Mouse (Mus musculus) myocyte (in vitro differentiated cells): ENCODE results near the gene Gm3435. TPM values are rescaled to one million over a fixed set of nuclear protein-coding genes. Genes with fewer than 3 reads are reported as not detected.
"Not testable (repeated sequence)": the region's sequence is repeated elsewhere in the genome, so short reads cannot be mapped to it uniquely, and the experiment has no call there.

Experiments used
- H3K27me3 ChIP-seq: one replicate; pipeline ENCODE4 v1.6.1; 2011; ENCODE audit not compliant: control insufficient read depth, insufficient read depth, insufficient read length
- H3K36me3 ChIP-seq: one replicate; pipeline ENCODE4 v1.6.1; 2011; ENCODE audit not compliant: control insufficient read depth, insufficient read depth
- H3K4me2 ChIP-seq: one replicate; pipeline ENCODE4 v1.6.1; 2011; ENCODE audit warnings: low read depth, control low read depth
- H3K4me3 ChIP-seq: one replicate; pipeline ENCODE4 v1.5.1; 2011; ENCODE audit warnings: mild to moderate bottlenecking, control low read depth, moderate library complexity
- H3K79me2 ChIP-seq: one replicate; pipeline ENCODE4 v1.6.1; 2011; ENCODE audit not compliant: control insufficient read depth, insufficient read depth
- H3ac ChIP-seq: one replicate; pipeline ENCODE4 v1.6.1; 2011; ENCODE audit not compliant: control insufficient read depth, insufficient read length
- polyA plus RNA-seq: library from polyadenylated mRNA; unstranded; fragments of >200 nt; fragmentation: generic; extraction: Trizol; gene quantifications from one replicate; pipeline ENCODE4 v1.2.1, GENCODE M21; 2012; ENCODE audit warnings: missing spikeins

Gm3435 gene
- polyA plus RNA-seq, 1 experiment: 2.9 TPM

DNA sequence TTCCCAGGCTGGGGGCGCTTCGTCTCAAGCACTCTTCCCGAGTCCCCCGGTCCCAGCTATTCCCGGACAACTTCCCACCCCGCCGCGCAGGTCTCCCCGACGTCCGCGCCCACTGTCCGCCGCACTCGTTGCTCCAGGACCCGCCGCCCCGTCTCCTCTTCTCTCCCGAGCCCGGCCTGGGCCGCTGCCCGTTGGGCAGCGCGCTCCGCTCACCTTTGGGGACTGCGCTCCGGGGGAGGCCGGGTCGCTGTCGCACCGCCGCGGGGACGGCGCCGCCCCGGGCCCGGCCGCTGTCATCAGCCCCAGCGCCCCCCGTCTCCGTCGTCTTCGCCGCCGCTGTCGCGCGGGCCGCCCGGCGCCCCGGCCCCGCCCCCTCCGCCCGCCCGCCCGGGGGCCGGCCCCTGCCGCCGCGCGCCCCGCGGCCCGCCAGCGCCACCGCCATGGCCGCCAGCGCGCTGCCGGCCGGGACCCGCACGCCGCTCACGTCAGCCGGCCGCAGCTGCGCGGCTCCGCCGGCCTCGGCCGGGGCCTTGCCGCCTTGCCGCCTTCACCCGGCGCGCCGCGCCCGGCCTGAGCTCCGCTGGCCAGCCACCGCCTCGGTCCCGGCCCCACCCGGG is 17.3 kb upstream of the Gm3435 start:
- H3K4me2 ChIP-seq, H3K27me3 ChIP-seq: not testable (repeated sequence)

DNA sequence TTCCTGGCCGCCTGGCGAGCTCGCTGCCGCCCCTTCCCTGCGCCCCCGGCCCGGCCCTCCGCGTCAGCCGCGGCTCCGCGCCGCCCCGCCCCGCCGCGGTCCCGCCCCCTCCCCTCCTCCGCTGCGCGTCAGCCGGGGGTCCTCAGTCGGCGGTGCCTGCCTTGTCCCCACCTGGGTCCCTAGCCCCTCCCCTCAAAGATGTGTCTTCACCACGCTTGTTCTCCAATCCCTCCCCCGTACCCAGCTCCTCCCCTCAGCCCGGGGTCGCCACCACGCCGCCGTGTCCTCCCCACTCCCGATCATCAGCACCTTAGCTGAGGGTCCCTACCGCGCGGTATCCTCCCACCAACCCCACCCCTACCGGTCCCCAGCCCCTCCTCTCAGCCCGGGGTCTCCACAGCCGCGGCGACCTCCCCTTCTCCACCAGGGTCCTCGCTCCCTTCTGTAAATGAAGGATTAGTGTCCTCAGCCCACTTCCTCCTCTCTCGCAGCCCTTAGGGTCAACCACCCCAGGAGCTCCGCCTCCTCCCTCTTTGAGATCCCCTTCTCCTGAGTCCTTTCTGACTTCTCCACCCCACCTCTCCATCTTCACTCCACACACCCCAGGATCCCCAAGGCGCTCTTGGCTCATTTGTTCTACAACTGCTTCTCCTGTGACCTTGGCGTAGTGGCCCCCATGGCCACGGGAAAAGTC is 16.7 kb upstream of the Gm3435 start:
- not testable (repeated sequence) for H3K27me3 ChIP-seq, H3ac ChIP-seq, H3K4me3 ChIP-seq, H3K79me2 ChIP-seq, H3K36me3 ChIP-seq, H3K4me2 ChIP-seq

More for the DNA sequence above, 17.3 kb upstream of the Gm3435 start:
- not testable (repeated sequence) for H3ac ChIP-seq, H3K4me3 ChIP-seq, H3K36me3 ChIP-seq, H3K79me2 ChIP-seq

DNA sequence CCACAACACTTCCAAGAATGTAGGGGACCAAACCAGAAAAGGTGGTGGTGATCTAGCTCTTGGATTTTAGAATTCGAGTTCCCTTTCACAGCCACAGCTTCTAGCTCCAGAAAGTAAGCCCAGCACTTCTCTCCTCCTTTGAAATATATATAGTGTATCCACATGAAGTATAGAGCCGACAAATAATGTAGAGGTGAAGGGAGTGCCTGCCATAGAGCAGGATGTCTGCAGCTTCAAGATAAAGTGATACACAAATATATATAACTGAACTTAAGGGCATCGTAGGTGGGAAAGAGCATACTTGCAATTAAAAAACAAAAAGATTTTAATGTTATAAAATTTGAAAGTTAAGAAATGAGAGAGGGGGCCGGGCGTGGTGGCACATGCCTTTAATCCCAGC is 15.8 kb upstream of the Gm3435 start:
- H3K27me3 ChIP-seq, H3K4me3 ChIP-seq, H3K79me2 ChIP-seq, H3K4me2 ChIP-seq, H3K36me3 ChIP-seq, H3ac ChIP-seq: not testable (repeated sequence)

GRCm38 (mm10) chr17:15000047-15000446 is 9.9 kb upstream of the Gm3435 start:
- H3K79me2 ChIP-seq, H3K27me3 ChIP-seq, H3ac ChIP-seq, H3K4me2 ChIP-seq, H3K4me3 ChIP-seq, H3K36me3 ChIP-seq: not testable (repeated sequence)

GRCm38 (mm10) chr17:15009088-15009487 is 888 bp upstream of the Gm3435 start:
- H3ac ChIP-seq, H3K79me2 ChIP-seq, H3K36me3 ChIP-seq, H3K27me3 ChIP-seq, H3K4me3 ChIP-seq, H3K4me2 ChIP-seq: not testable (repeated sequence)

GRCm38 (mm10) chr17:15021503-15022220 is 11.7 kb downstream of the Gm3435 start:
- not testable (repeated sequence) for H3K27me3 ChIP-seq, H3K36me3 ChIP-seq, H3K4me3 ChIP-seq, H3ac ChIP-seq, H3K4me2 ChIP-seq, H3K79me2 ChIP-seq

- not testable (repeated sequence) for H3K4me3 ChIP-seq, H3K27me3 ChIP-seq, H3K36me3 ChIP-seq, H3K79me2 ChIP-seq, H3ac ChIP-seq, H3K4me2 ChIP-seq
These were observed 14.0 kb downstream of the Gm3435 start for GRCm38 (mm10) chr17:15023878-15024492.

DNA sequence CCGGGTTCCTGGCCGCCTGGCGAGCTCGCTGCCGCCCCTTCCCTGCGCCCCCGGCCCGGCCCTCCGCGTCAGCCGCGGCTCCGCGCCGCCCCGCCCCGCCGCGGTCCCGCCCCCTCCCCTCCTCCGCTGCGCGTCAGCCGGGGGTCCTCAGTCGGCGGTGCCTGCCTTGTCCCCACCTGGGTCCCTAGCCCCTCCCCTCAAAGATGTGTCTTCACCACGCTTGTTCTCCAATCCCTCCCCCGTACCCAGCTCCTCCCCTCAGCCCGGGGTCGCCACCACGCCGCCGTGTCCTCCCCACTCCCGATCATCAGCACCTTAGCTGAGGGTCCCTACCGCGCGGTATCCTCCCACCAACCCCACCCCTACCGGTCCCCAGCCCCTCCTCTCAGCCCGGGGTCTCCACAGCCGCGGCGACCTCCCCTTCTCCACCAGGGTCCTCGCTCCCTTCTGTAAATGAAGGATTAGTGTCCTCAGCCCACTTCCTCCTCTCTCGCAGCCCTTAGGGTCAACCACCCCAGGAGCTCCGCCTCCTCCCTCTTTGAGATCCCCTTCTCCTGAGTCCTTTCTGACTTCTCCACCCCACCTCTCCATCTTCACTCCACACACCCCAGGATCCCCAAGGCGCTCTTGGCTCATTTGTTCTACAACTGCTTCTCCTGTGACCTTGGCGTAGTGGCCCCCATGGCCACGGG is 14.7 kb downstream of the Gm3435 start:
- H3K79me2 ChIP-seq, H3K36me3 ChIP-seq, H3K4me3 ChIP-seq, H3ac ChIP-seq, H3K4me2 ChIP-seq, H3K27me3 ChIP-seq: not testable (repeated sequence)

DNA sequence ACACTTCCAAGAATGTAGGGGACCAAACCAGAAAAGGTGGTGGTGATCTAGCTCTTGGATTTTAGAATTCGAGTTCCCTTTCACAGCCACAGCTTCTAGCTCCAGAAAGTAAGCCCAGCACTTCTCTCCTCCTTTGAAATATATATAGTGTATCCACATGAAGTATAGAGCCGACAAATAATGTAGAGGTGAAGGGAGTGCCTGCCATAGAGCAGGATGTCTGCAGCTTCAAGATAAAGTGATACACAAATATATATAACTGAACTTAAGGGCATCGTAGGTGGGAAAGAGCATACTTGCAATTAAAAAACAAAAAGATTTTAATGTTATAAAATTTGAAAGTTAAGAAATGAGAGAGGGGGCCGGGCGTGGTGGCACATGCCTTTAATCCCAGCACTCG is 15.5 kb downstream of the Gm3435 start:
- H3K4me3 ChIP-seq, H3ac ChIP-seq, H3K36me3 ChIP-seq, H3K4me2 ChIP-seq, H3K79me2 ChIP-seq, H3K27me3 ChIP-seq: not testable (repeated sequence)

DNA sequence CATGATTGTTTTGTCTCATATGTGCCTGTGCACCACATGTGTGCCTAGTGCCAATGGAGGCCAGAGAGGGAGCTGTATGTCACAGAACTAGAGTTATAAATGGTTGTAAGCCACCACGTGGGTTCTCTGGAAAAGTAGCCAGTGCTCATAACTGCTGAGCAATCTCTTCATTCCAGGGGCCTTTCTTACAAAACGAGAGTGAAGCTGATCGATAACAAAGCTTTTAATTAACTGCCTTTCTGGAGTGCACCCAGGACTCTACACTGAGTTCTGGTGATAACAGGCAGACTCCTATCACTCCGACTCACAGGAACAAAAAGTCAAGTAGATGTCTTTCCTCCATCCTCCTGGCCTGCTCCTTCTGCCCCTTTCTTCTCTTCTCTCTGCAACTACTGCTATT is 21.4 kb downstream of the Gm3435 start:
- H3K4me3 ChIP-seq, H3ac ChIP-seq, H3K4me2 ChIP-seq, H3K36me3 ChIP-seq, H3K27me3 ChIP-seq, H3K79me2 ChIP-seq: not testable (repeated sequence)

DNA sequence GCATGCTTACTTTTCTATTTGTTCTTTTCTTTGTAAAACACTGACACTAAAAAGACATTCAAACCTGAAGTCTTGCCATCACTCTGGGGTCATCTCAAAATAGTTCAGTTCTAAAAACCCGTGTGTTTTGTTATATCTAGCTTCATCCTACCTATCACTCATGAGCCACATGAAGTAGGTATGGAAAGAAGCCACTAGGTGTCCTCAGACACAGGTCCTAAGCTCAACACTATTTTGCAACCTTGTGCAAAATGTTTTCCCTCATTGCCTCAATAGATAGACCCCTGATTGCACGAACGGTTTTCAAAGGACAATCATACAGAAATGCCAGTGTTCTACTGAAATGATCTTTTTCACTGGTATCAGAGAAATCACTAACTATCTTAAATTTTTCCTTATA is 30.5 kb downstream of the Gm3435 start:
- H3K27me3 ChIP-seq, H3K4me2 ChIP-seq, H3ac ChIP-seq, H3K36me3 ChIP-seq, H3K79me2 ChIP-seq, H3K4me3 ChIP-seq: not testable (repeated sequence)

DNA sequence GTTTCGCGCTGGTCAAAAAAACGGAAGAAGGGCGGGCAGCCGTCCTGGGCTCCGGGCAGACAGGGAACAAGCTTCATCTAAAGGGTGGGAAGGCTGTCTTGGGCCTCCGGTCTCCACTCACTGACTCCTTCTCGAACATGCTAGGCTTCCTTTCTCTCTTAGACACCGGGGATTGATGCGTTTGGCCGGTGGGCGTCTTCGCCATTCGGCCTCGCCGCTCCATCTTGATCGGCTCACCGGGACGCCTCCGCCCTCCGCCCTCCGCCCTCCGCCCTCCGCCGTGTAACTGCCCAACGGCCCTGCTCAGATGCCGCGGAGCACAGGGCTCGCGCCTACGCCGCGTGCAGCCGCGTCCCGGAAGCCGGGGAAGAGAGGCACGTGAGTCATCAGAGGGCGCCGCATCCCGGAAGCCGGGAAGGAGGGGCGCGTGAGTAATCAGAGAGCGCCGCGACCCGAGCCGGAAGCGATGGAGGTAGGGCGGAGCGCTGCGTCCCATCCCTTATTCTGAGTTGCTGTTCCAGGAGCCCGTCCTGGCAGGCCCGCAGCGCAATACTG is 31.3 kb downstream of the Gm3435 start, which contains the start of the genes Ermard, Tcte3 and Gm3448:
Ermard (plus strand) TSS at position 34 of the 555 bp plus-strand sequence.
Tcte3 (minus strand) TSS at position 314 of the 555 bp plus-strand sequence.
Gm3448 (minus strand) TSS at position 363 of the 555 bp plus-strand sequence.
- not testable (repeated sequence) for H3K79me2 ChIP-seq, H3K36me3 ChIP-seq, H3K4me2 ChIP-seq, H3K27me3 ChIP-seq, H3K4me3 ChIP-seq, H3ac ChIP-seq
